In genomic region chr7:26082595-26082994, GRCm38 (mm10) we compare ENCODE assay signal across 29 mouse cellular contexts. TPM values are rescaled to one million over a fixed set of nuclear protein-coding genes. Genes with fewer than 3 reads are reported as not detected.
DNase-seq lines count a peak whose midpoint lies in the region; ATAC-seq and TF ChIP-seq lines count a peak whose summit lies in the region.
"Had no signal": no experiment of that assay in that cellular context is flagged by ENCODE, and none has a peak within 500 bp of the region (broad histone marks: within the 10 kb centered on the region; RNA-seq: fewer than 3 reads in every experiment).

No protein-coding gene starts in this region.

- H3K27ac ChIP-seq in liver, embryonic 13.5 days, result no peak overlapping the region
- no peak overlapping the region for H3K27ac ChIP-seq in liver, embryonic 12.5 days
- peak overlapping the region; percentile 48; the same call in 1 of the 2 replicates for H3K27ac ChIP-seq in liver, embryonic 15.5 days (replicated peaks)
- peak overlapping the region; percentile 67 for H3K27ac ChIP-seq in liver, postnatal 0 days (ENCODE audit: low read depth)
- H3K27ac ChIP-seq: embryonic facial prominence, embryonic 13.5 days; embryonic facial prominence, embryonic 15.5 days; forebrain, embryonic 10.5 days; forebrain, embryonic 12.5 days had no signal

- H3K27me3 ChIP-seq in liver, embryonic 13.5 days, result no peaks in the 10 kb centered on the region
- H3K27me3 ChIP-seq in liver, embryonic 12.5 days (replicated peaks), result no peaks in the 10 kb centered on the region
- no peaks in the 10 kb centered on the region for H3K27me3 ChIP-seq in liver, embryonic 15.5 days
- H3K27me3 ChIP-seq in liver, postnatal 0 days (ENCODE audit: insufficient read depth, low read length), result no peaks in the 10 kb centered on the region
- H3K27me3 ChIP-seq: embryonic facial prominence, embryonic 13.5 days; embryonic facial prominence, embryonic 15.5 days; forebrain, embryonic 12.5 days; Patski had no signal

- no peak for TF ChIP-seq CTCF in liver, postnatal 0 days (IDR thresholded peaks at IDR 0.05; ENCODE audit: low read depth)

- WGBS in liver, embryonic 13.5 days (ENCODE audit: insufficient replicate concordance), result 33% methylated on average over 2 of the region's 2 CpGs
- WGBS in liver, embryonic 12.5 days (ENCODE audit: insufficient replicate concordance), result 46% methylated on average over 2 of the region's 2 CpGs
- WGBS in liver, embryonic 15.5 days (ENCODE audit: insufficient replicate concordance), result 50% methylated on average over 2 of the region's 2 CpGs
- 42% methylated on average over 2 of the region's 2 CpGs for WGBS in liver, postnatal 0 days (ENCODE audit: insufficient replicate concordance)

- H3K4me2 ChIP-seq in liver, embryonic 13.5 days, result no peak overlapping the region
- H3K4me2 ChIP-seq in liver, embryonic 12.5 days, result no peak overlapping the region
- H3K4me2 ChIP-seq in liver, embryonic 15.5 days, result no peak overlapping the region
- no peak overlapping the region for H3K4me2 ChIP-seq in liver, postnatal 0 days (ENCODE audit: low read depth, low read length)
- H3K4me2 ChIP-seq: embryonic facial prominence, embryonic 13.5 days; embryonic facial prominence, embryonic 15.5 days; forebrain, embryonic 12.5 days had no signal

- TF ChIP-seq EP300 in liver, postnatal 0 days (IDR thresholded peaks at IDR 0.05; ENCODE audit: low read depth), result peak; percentile 67

- H3K9ac ChIP-seq in liver, embryonic 13.5 days, result no peak overlapping the region
- H3K9ac ChIP-seq in liver, embryonic 12.5 days, result no peak overlapping the region
- H3K9ac ChIP-seq in liver, embryonic 15.5 days, result no peak overlapping the region
- H3K9ac ChIP-seq in liver, postnatal 0 days (replicated peaks), result no peak overlapping the region
- H3K9ac ChIP-seq: embryonic facial prominence, embryonic 13.5 days; embryonic facial prominence, embryonic 15.5 days; forebrain, embryonic 12.5 days had no signal

- peak; percentile 39; the same call in 1 of the 2 replicates for ATAC-seq in liver, embryonic 13.5 days (ENCODE audit: low read depth)
- no peak for ATAC-seq in liver, embryonic 12.5 days
- peak; percentile 64 for ATAC-seq in liver, embryonic 15.5 days (ENCODE audit: insufficient read depth)
- peak; percentile 91 for ATAC-seq in liver, postnatal 0 days
- ATAC-seq: activated CD4-positive, CD25-positive, alpha-beta regulatory T cell, adult 4 months; CD4-positive, CD25-positive, alpha-beta regulatory T cell, adult 4 months; forebrain, embryonic 14.5 days; forebrain, embryonic 16.5 days; Patski had no signal

- H3K4me3 ChIP-seq in liver, embryonic 13.5 days (replicated peaks), result no peak overlapping the region
- no peak overlapping the region for H3K4me3 ChIP-seq in liver, embryonic 12.5 days
- no peak overlapping the region for H3K4me3 ChIP-seq in liver, embryonic 15.5 days (replicated peaks)
- no peak overlapping the region for H3K4me3 ChIP-seq in liver, postnatal 0 days (ENCODE audit: low read depth, low read length)
- H3K4me3 ChIP-seq: embryonic facial prominence, embryonic 13.5 days; embryonic facial prominence, embryonic 15.5 days; erythroblast, embryonic 14.5 days; forebrain, embryonic 10.5 days; forebrain, embryonic 12.5 days had no signal

- peak; percentile 2 for DNase-seq in adrenal gland, adult 2 months
- DNase-seq in adrenal gland, postnatal 4 days (ENCODE audit: low spot score in 2 of 2), result no peak
- no peak for DNase-seq in liver, embryonic 13.5 days
- no peak for DNase-seq in liver, postnatal 0 days
- no peak for DNase-seq in urinary bladder, adult 2 months (ENCODE audit: low spot score)
- DNase-seq: adrenal gland, postnatal 10 days; adrenal gland, postnatal 25 days; B cell, adult 2 months; cerebellum, adult 11-12 months; cerebellum, adult 2 months; cerebellum, adult 9-10 months; cerebellum, postnatal 10 days; cerebellum, postnatal 36 days; embryo, embryonic 11 days had no signal

- H3K4me1 ChIP-seq in liver, embryonic 13.5 days (replicated peaks), result no peaks in the 10 kb centered on the region
- H3K4me1 ChIP-seq in liver, embryonic 12.5 days, result no peaks in the 10 kb centered on the region
- no peaks in the 10 kb centered on the region for H3K4me1 ChIP-seq in liver, embryonic 15.5 days (replicated peaks)
- H3K4me1 ChIP-seq in liver, postnatal 0 days (ENCODE audit: insufficient read depth), result no peaks in the 10 kb centered on the region
- H3K4me1 ChIP-seq: embryonic facial prominence, embryonic 13.5 days; embryonic facial prominence, embryonic 15.5 days; forebrain, embryonic 10.5 days; forebrain, embryonic 12.5 days had no signal

- H3K36me3 ChIP-seq in liver, embryonic 13.5 days, result no peaks in the 10 kb centered on the region
- H3K36me3 ChIP-seq in liver, embryonic 12.5 days, result no peaks in the 10 kb centered on the region
- H3K36me3 ChIP-seq in liver, embryonic 15.5 days (replicated peaks), result no peaks in the 10 kb centered on the region
- H3K36me3 ChIP-seq in liver, postnatal 0 days (replicated peaks; ENCODE audit: insufficient read depth, low read length), result no peaks in the 10 kb centered on the region
- H3K36me3 ChIP-seq: embryonic facial prominence, embryonic 13.5 days; embryonic facial prominence, embryonic 15.5 days; forebrain, embryonic 10.5 days; forebrain, embryonic 12.5 days; G1E had no signal

- no peaks in the 10 kb centered on the region for H3K9me3 ChIP-seq in liver, embryonic 13.5 days (replicated peaks)
- H3K9me3 ChIP-seq in liver, embryonic 12.5 days (replicated peaks), result 0 out of 2 replicates have a peak, but pooled peaks cover 2% of the 10 kb centered on the region
- H3K9me3 ChIP-seq in liver, embryonic 15.5 days (replicated peaks), result no peaks in the 10 kb centered on the region
- H3K9me3 ChIP-seq in liver, postnatal 0 days (ENCODE audit: low read length), result no peaks in the 10 kb centered on the region
- H3K9me3 ChIP-seq: embryonic facial prominence, embryonic 13.5 days; embryonic facial prominence, embryonic 15.5 days; G1E had no signal

RNA-seq across cellular contexts. Expression of gene Cyp2b13, which starts 21.3 kb away (rescaled TPM):
- 1 to 10 TPM in 1 of 2 experiments, under 1 TPM in 1; 0.89 to 2.7 TPM for total RNA-seq in adrenal gland, adult 2 months (2021)
- polyA plus RNA-seq in adrenal gland, adult 2 months (2012; rRNA removed), result not detected in 2 replicates
- under 1 TPM in 1 of 2 experiments, not detected in 1; 0.96 TPM for total RNA-seq in adrenal gland, postnatal 4 days (2021)
- polyA plus RNA-seq in liver, embryonic 13.5 days (2015; fragmentation: Nextera tagmentation; extraction: Ambion mirVana), result 0.15 TPM in 1 of 2 replicates, not detected in the other
- not detected in 2 replicates for polyA plus RNA-seq in liver, embryonic 12.5 days (2016; fragmentation: Nextera tagmentation; extraction: Ambion mirVana)
- 0.20 and 0.24 TPM in 2 replicates for polyA plus RNA-seq in liver, embryonic 15.5 days (2015; fragmentation: Nextera tagmentation; extraction: Ambion mirVana)
- 1.7 TPM in 2 replicates for polyA plus RNA-seq in liver, postnatal 0 days (2015; fragmentation: Nextera tagmentation; extraction: Ambion mirVana)
- 0.15 and 0.18 TPM in 2 replicates for polyA plus RNA-seq in urinary bladder, adult 2 months (2012; rRNA removed)
- total RNA-seq: common myeloid progenitor, adult 5-6 weeks; G1E had no signal
- polyA plus RNA-seq: activated CD4-positive, CD25-positive, alpha-beta regulatory T cell, adult 4 months; CD4-positive, CD25-positive, alpha-beta regulatory T cell, adult 4 months; cerebellum, adult 2 months; embryonic facial prominence, embryonic 11.5 days; embryonic facial prominence, embryonic 13.5 days; embryonic facial prominence, embryonic 15.5 days; erythroblast, embryonic 14.5 days; forebrain, embryonic 10.5 days; forebrain, embryonic 12.5 days; forebrain, embryonic 14.5 days; forebrain, embryonic 16.5 days; G1E; Patski had no signal

Comparison
In these comparisons a context has a peak if more than half of its experiments do, and no peak if none do; other contexts are left out.
1. H3K27ac ChIP-seq: peak in liver, embryonic 15.5 days (single experiment) and liver, postnatal 0 days (single experiment); none in liver, embryonic 13.5 days (single experiment) and liver, embryonic 12.5 days (single experiment).